Mouse (Mus musculus): ENCODE measurements around the gene Palld. TPM values are rescaled to one million over a fixed set of nuclear protein-coding genes. Genes with fewer than 3 reads are reported as not detected.

Gene Palld
- polyA plus RNA-seq (2016; fragmentation: Nextera tagmentation; extraction: Ambion mirVana) = 49.9 and 57.9 TPM in 2 replicates

GRCm38 (mm10) chr8:61902521-61902920, at the start of gene Palld:
Gene Palld, minus strand, starts transcription at chr8:61902690.
- Histone ChIP-seq H3K9ac (replicated peaks) (no peak within 1 kb of the TSS), H3K36me3 (no peaks in the 10 kb centered on the region), H3K4me1 (peaks cover 6% of the 10 kb centered on the region), H3K9me3 (no peaks in the 10 kb centered on the region), H3K4me2 (replicated peaks) (no peak within 1 kb of the TSS), H3K27ac (replicated peaks) (no peak within 1 kb of the TSS), H3K27me3 (no peaks in the 10 kb centered on the region), H3K4me3 (no peak within 1 kb of the TSS)
- no peak for ATAC-seq (ENCODE audit: low FRiP score, low read depth)
- WGBS = 87% methylated on average over 5 of the region's 5 CpGs

- WGBS = 74% methylated on average over 2 of the region's 2 CpGs
These were observed 35.1 kb upstream of the Palld start for GRCm38 (mm10) chr8:61937576-61937975.

GRCm38 (mm10) chr8:61933243-61933642, 30.8 kb upstream of the Palld start:
- no peak for ATAC-seq (ENCODE audit: low FRiP score, low read depth)
- Histone ChIP-seq H3K4me1 (peaks cover 2% of the 10 kb centered on the region; the same call in 1 of the 2 replicates), H3K36me3 (no peaks in the 10 kb centered on the region), H3K4me2 (replicated peaks) (no peak overlapping the region), H3K9ac (replicated peaks) (no peak overlapping the region), H3K4me3 (no peak overlapping the region), H3K9me3 (no peaks in the 10 kb centered on the region), H3K27me3 (no peaks in the 10 kb centered on the region), H3K27ac (replicated peaks) (no peak overlapping the region)
- WGBS = 52% methylated on average over 2 of the region's 2 CpGs

More at GRCm38 (mm10) chr8:61937576-61937975, 35.1 kb upstream of the Palld start:
- no peaks in the 10 kb centered on the region for H3K36me3 ChIP-seq
- H3K4me2 ChIP-seq (replicated peaks) = no peak overlapping the region
- no peak overlapping the region for H3K4me3 ChIP-seq
- H3K27ac ChIP-seq (replicated peaks) = no peak overlapping the region
- H3K9ac ChIP-seq (replicated peaks) = no peak overlapping the region
- ATAC-seq (ENCODE audit: low FRiP score, low read depth) = no peak
- no peaks in the 10 kb centered on the region for H3K9me3 ChIP-seq
- H3K27me3 ChIP-seq = no peaks in the 10 kb centered on the region
- no peaks in the 10 kb centered on the region for H3K4me1 ChIP-seq

GRCm38 (mm10) chr8:61927777-61928494, 25.4 kb upstream of the Palld start, which contains the start of gene Ddx60:
Gene Ddx60, plus strand, starts transcription at chr8:61928087.
- Histone ChIP-seq H3K4me3 (peak within 1 kb of the TSS; percentile 40), H3K27ac (replicated peaks) (no peak within 1 kb of the TSS), H3K9ac (replicated peaks) (no peak within 1 kb of the TSS; the same call in 1 of the 2 replicates), H3K27me3 (no peaks in the 10 kb centered on the region), H3K4me2 (replicated peaks) (peak within 1 kb of the TSS; percentile 57), H3K4me1 (peaks cover 4% of the 10 kb centered on the region; the same call in 1 of the 2 replicates), H3K9me3 (no peaks in the 10 kb centered on the region), H3K36me3 (no peaks in the 10 kb centered on the region)
- ATAC-seq (ENCODE audit: low FRiP score, low read depth) = peak; percentile 62
- 13% methylated on average over 22 of the region's 22 CpGs for WGBS

GRCm38 (mm10) chr8:61924518-61924917, 22.0 kb upstream of the Palld start:
- no peaks in the 10 kb centered on the region for H3K36me3 ChIP-seq
- no peak overlapping the region for H3K9ac ChIP-seq (replicated peaks)
- no peak overlapping the region for H3K4me3 ChIP-seq
- no peak for ATAC-seq (ENCODE audit: low FRiP score, low read depth)
- H3K27ac ChIP-seq (replicated peaks) = no peak overlapping the region
- 95% methylated on average over 1 of the region's 1 CpGs for WGBS
- no peaks in the 10 kb centered on the region for H3K27me3 ChIP-seq
- no peak overlapping the region for H3K4me2 ChIP-seq (replicated peaks)
- H3K9me3 ChIP-seq = no peaks in the 10 kb centered on the region
- H3K4me1 ChIP-seq = peaks cover 4% of the 10 kb centered on the region; the same call in 1 of the 2 replicates

- Histone ChIP-seq H3K9ac (replicated peaks) (no peak overlapping the region), H3K27me3 (no peaks in the 10 kb centered on the region), H3K4me2 (replicated peaks) (no peak overlapping the region), H3K36me3 (no peaks in the 10 kb centered on the region), H3K4me3 (no peak overlapping the region), H3K9me3 (no peaks in the 10 kb centered on the region), H3K4me1 (no peaks in the 10 kb centered on the region), H3K27ac (replicated peaks) (no peak overlapping the region)
- no peak for ATAC-seq (ENCODE audit: low FRiP score, low read depth)
- 84% methylated on average over 10 of the region's 10 CpGs for WGBS
These were observed 19.1 kb upstream of the Palld start for GRCm38 (mm10) chr8:61921454-61922054.

GRCm38 (mm10) chr8:61920389-61920788, 17.9 kb upstream of the Palld start:
- no peak overlapping the region for H3K4me2 ChIP-seq (replicated peaks)
- H3K9me3 ChIP-seq = no peaks in the 10 kb centered on the region
- 82% methylated on average over 7 of the region's 7 CpGs for WGBS
- no peaks in the 10 kb centered on the region for H3K4me1 ChIP-seq
- H3K27ac ChIP-seq (replicated peaks) = no peak overlapping the region
- H3K27me3 ChIP-seq = no peaks in the 10 kb centered on the region
- no peak for ATAC-seq (ENCODE audit: low FRiP score, low read depth)
- no peak overlapping the region for H3K4me3 ChIP-seq
- H3K36me3 ChIP-seq = no peaks in the 10 kb centered on the region
- no peak overlapping the region for H3K9ac ChIP-seq (replicated peaks)

- no peak for ATAC-seq (ENCODE audit: low FRiP score, low read depth)
- no peaks in the 10 kb centered on the region for H3K27me3 ChIP-seq
- H3K9me3 ChIP-seq = no peaks in the 10 kb centered on the region
- H3K4me2 ChIP-seq (replicated peaks) = no peak overlapping the region
- H3K36me3 ChIP-seq = no peaks in the 10 kb centered on the region
- no peak overlapping the region for H3K27ac ChIP-seq (replicated peaks)
- H3K4me1 ChIP-seq = no peaks in the 10 kb centered on the region
- H3K9ac ChIP-seq (replicated peaks) = no peak overlapping the region
- 85% methylated on average over 2 of the region's 2 CpGs for WGBS
- H3K4me3 ChIP-seq = no peak overlapping the region
These were observed 16.8 kb upstream of the Palld start for GRCm38 (mm10) chr8:61919145-61919788.

GRCm38 (mm10) chr8:61917287-61917686, 14.8 kb upstream of the Palld start:
- H3K4me2 ChIP-seq (replicated peaks) = no peak overlapping the region
- no peaks in the 10 kb centered on the region for H3K4me1 ChIP-seq
- H3K9me3 ChIP-seq = no peaks in the 10 kb centered on the region
- H3K27me3 ChIP-seq = no peaks in the 10 kb centered on the region
- no peak for ATAC-seq (ENCODE audit: low FRiP score, low read depth)
- H3K9ac ChIP-seq (replicated peaks) = no peak overlapping the region
- H3K36me3 ChIP-seq = no peaks in the 10 kb centered on the region
- 84% methylated on average over 4 of the region's 4 CpGs for WGBS
- H3K27ac ChIP-seq (replicated peaks) = no peak overlapping the region
- H3K4me3 ChIP-seq = no peak overlapping the region

- Histone ChIP-seq H3K9ac (replicated peaks) (no peak overlapping the region), H3K9me3 (no peaks in the 10 kb centered on the region), H3K4me2 (replicated peaks) (no peak overlapping the region), H3K27me3 (no peaks in the 10 kb centered on the region), H3K36me3 (no peaks in the 10 kb centered on the region), H3K4me3 (no peak overlapping the region), H3K27ac (replicated peaks) (no peak overlapping the region), H3K4me1 (no peaks in the 10 kb centered on the region)
- no peak for ATAC-seq (ENCODE audit: low FRiP score, low read depth)
- 85% methylated on average over 9 of the region's 9 CpGs for WGBS
These were observed 11.5 kb upstream of the Palld start for GRCm38 (mm10) chr8:61913957-61914356.

- Histone ChIP-seq H3K27ac (replicated peaks) (no peak overlapping the region), H3K4me1 (no peaks in the 10 kb centered on the region), H3K4me3 (no peak overlapping the region), H3K9me3 (no peaks in the 10 kb centered on the region), H3K27me3 (no peaks in the 10 kb centered on the region), H3K9ac (replicated peaks) (no peak overlapping the region), H3K4me2 (replicated peaks) (no peak overlapping the region), H3K36me3 (no peaks in the 10 kb centered on the region)
- 96% methylated on average over 5 of the region's 5 CpGs for WGBS
- ATAC-seq (ENCODE audit: low FRiP score, low read depth) = no peak
These were observed 10.3 kb upstream of the Palld start for GRCm38 (mm10) chr8:61912817-61913216.

- Histone ChIP-seq H3K9ac (replicated peaks) (no peak overlapping the region), H3K4me3 (no peak overlapping the region), H3K4me1 (no peaks in the 10 kb centered on the region), H3K27ac (replicated peaks) (no peak overlapping the region), H3K4me2 (replicated peaks) (no peak overlapping the region), H3K36me3 (no peaks in the 10 kb centered on the region), H3K9me3 (no peaks in the 10 kb centered on the region), H3K27me3 (no peaks in the 10 kb centered on the region)
- ATAC-seq (ENCODE audit: low FRiP score, low read depth) = no peak
- 79% methylated on average over 3 of the region's 3 CpGs for WGBS
These were observed 6.8 kb upstream of the Palld start for GRCm38 (mm10) chr8:61909313-61909712.
